Mouse (Mus musculus): ENCODE measurements around the gene Slc35f4.
"Not testable (repeated sequence)": the region's sequence is repeated elsewhere in the genome, so short reads cannot be mapped to it uniquely, and the experiment has no call there.

Slc35f4 gene

GRCm38 (mm10) chr14:49278880-49279279 is 247.0 kb downstream of the Slc35f4 start:
- DNase-seq (ENCODE audit: low spot score): no peak

- DNase-seq (ENCODE audit: low spot score): not testable (repeated sequence)
These were observed 247.4 kb downstream of the Slc35f4 start for GRCm38 (mm10) chr14:49278479-49278878.

GRCm38 (mm10) chr14:49277642-49278041 is 248.2 kb downstream of the Slc35f4 start:
- DNase-seq (ENCODE audit: low spot score): no peak

- no peak for DNase-seq (ENCODE audit: low spot score)
These were observed 250.5 kb downstream of the Slc35f4 start for GRCm38 (mm10) chr14:49275376-49275775.

- DNase-seq (ENCODE audit: low spot score): no peak
These were observed 260.4 kb downstream of the Slc35f4 start for GRCm38 (mm10) chr14:49265286-49266002.

Data from ovary, postnatal 10 days (tissue).